Mouse (Mus musculus) T-helper 17 cell (primary cell): ENCODE results near the gene Ero1lb.

ENCODE experiments used
- in situ Hi-C, 2 experiments: fragments of 300-600 bp; cut with MboI, MseI; formaldehyde crosslinking; loops; 1 replicate in 1 of 2; 2 replicates in 1 of 2; pipeline ENCODE4 v1.15.1; 2025; ENCODE audit warnings: high pct_unique_total_duplicates in 2 of 2

Gene Ero1lb

GRCm38 (mm10) chr13:12565621-12566390 is at the start of gene Ero1lb:
TSS of gene Ero1lb (plus strand) at chr13:12565874.
- in situ Hi-C loops, result no loop called here

- in situ Hi-C loops, result no loop called here
These were observed 46.3 kb upstream of the Ero1lb start for GRCm38 (mm10) chr13:12519371-12519770.

GRCm38 (mm10) chr13:12519955-12520584 is 45.6 kb upstream of the Ero1lb start, which contains the start of gene Edaradd:
TSS of gene Edaradd (minus strand) at chr13:12520438.
- in situ Hi-C loops, result no loop called here

GRCm38 (mm10) chr13:12522346-12522745 is 43.3 kb upstream of the Ero1lb start:
- in situ Hi-C loops, result no loop called here

- in situ Hi-C loops, result no loop called here
These were observed 40.0 kb upstream of the Ero1lb start for GRCm38 (mm10) chr13:12525678-12526077.

- in situ Hi-C loops, result no loop called here
These were observed 31.0 kb upstream of the Ero1lb start for GRCm38 (mm10) chr13:12534628-12535027.

- in situ Hi-C loops, result no loop called here
These were observed 27.7 kb upstream of the Ero1lb start for GRCm38 (mm10) chr13:12537971-12538370.

- in situ Hi-C loops, result loop anchor here in 1 of 2 experiments (5.0 kb wide), 1 partner anchor 52 kb away; no protein-coding TSS in a partner anchor
These were observed 26.0 kb upstream of the Ero1lb start for GRCm38 (mm10) chr13:12539716-12540115.

GRCm38 (mm10) chr13:12540119-12540518 is 25.6 kb upstream of the Ero1lb start:
- in situ Hi-C loops, result loop anchor here in 1 of 2 experiments (5.0 kb wide), 1 partner anchor 53 kb away; no protein-coding TSS in a partner anchor

GRCm38 (mm10) chr13:12542006-12542981 is 23.4 kb upstream of the Ero1lb start:
- in situ Hi-C loops, result loop anchor here in 1 of 2 experiments (5.0 kb wide), 1 partner anchor 55 kb away; no protein-coding TSS in a partner anchor

- in situ Hi-C loops, result loop anchor here in 1 of 2 experiments (5.0 kb wide), 1 partner anchor 56 kb away; no protein-coding TSS in a partner anchor
These were observed 22.4 kb upstream of the Ero1lb start for GRCm38 (mm10) chr13:12543246-12543645.

GRCm38 (mm10) chr13:12543880-12544568 is 21.6 kb upstream of the Ero1lb start:
- in situ Hi-C loops, result loop anchor here in 1 of 2 experiments (5.0 kb wide), 1 partner anchor 57 kb away; no protein-coding TSS in a partner anchor

- in situ Hi-C loops, result no loop called here
These were observed 11.5 kb upstream of the Ero1lb start for GRCm38 (mm10) chr13:12554211-12554610.

GRCm38 (mm10) chr13:12559044-12559443 is 6.6 kb upstream of the Ero1lb start:
- in situ Hi-C loops, result no loop called here

- in situ Hi-C loops, result loop anchor here (5.0 kb wide), 2 partner anchors 97 to 302 kb away; partner anchors contain the start of genes Lgals8 (in 1 of the 2) and Mtr (in 1 of the 2)
These were observed 6.1 kb upstream of the Ero1lb start for GRCm38 (mm10) chr13:12559462-12560120.

GRCm38 (mm10) chr13:12561729-12562128 is 3.9 kb upstream of the Ero1lb start:
- in situ Hi-C loops, result loop anchor here (5.0 kb wide), 2 partner anchors 99 to 304 kb away; partner anchors contain the start of genes Lgals8 (in 1 of the 2) and Mtr (in 1 of the 2)

- in situ Hi-C loops, result loop anchor here (5.0 kb wide), 2 partner anchors 100 to 305 kb away; partner anchors contain the start of genes Lgals8 (in 1 of the 2) and Mtr (in 1 of the 2)
These were observed 3.4 kb upstream of the Ero1lb start for GRCm38 (mm10) chr13:12562256-12562655.

- in situ Hi-C loops, result no loop called here
These were observed 2.3 kb downstream of the Ero1lb start for GRCm38 (mm10) chr13:12567936-12568335.

- in situ Hi-C loops, result no loop called here
These were observed 3.2 kb downstream of the Ero1lb start for GRCm38 (mm10) chr13:12568597-12569469.
